In genomic region chr7:119680107-119680506, GRCm38 (mm10) we compare ENCODE assay signal across 40 mouse cellular contexts. TPM values are rescaled to one million over a fixed set of nuclear protein-coding genes. Genes with fewer than 3 reads are reported as not detected.
"Had no signal": no experiment of that assay in that cellular context is flagged by ENCODE, and none has a peak within 500 bp of the region (broad histone marks: within the 10 kb centered on the region; RNA-seq: fewer than 3 reads in every experiment).

No protein-coding gene starts in this region.

- H3K4me3 ChIP-seq: gastrocnemius, adult 2 months; heart, embryonic 10.5 days; heart, embryonic 12.5 days; hindbrain, embryonic 10.5 days; hindbrain, embryonic 12.5 days; intestine, embryonic 15.5 days; layer of hippocampus, adult 2 months; left cerebral cortex, adult 2 months; limb, embryonic 13.5 days; liver, embryonic 13.5 days; liver, embryonic 15.5 days had no signal

- H3K9me3 ChIP-seq: heart, embryonic 10.5 days; heart, embryonic 12.5 days; hindbrain, embryonic 10.5 days; hindbrain, embryonic 12.5 days; intestine, embryonic 15.5 days; limb, embryonic 13.5 days; liver, embryonic 13.5 days; liver, embryonic 15.5 days had no signal

- H3K4me2 ChIP-seq: heart, embryonic 12.5 days; hindbrain, embryonic 12.5 days; hindbrain, embryonic 14.5 days; intestine, embryonic 15.5 days; limb, embryonic 13.5 days; liver, embryonic 11.5 days; liver, embryonic 13.5 days; liver, embryonic 15.5 days had no signal

- H3K4me1 ChIP-seq: heart, embryonic 10.5 days; heart, embryonic 12.5 days; hindbrain, embryonic 10.5 days; hindbrain, embryonic 12.5 days; intestine, embryonic 15.5 days; liver, embryonic 13.5 days; liver, embryonic 15.5 days had no signal

- H3K27ac ChIP-seq: gastrocnemius, adult 2 months; heart, embryonic 10.5 days; hindbrain, embryonic 10.5 days; hindbrain, embryonic 12.5 days; hindbrain, embryonic 14.5 days; intestine, embryonic 15.5 days; layer of hippocampus, adult 2 months; left cerebral cortex, adult 2 months; limb, embryonic 13.5 days; liver, embryonic 13.5 days; liver, embryonic 15.5 days had no signal

- DNase-seq: gastrocnemius, adult 2 months; gastrocnemius, postnatal 10 days; gastrocnemius, postnatal 25 days; heart, adult 18-20 months; heart, postnatal 10 days; heart, postnatal 4 days; kidney, adult 18-20 months; kidney, adult 8-10 months; kidney, postnatal 10 days; kidney, postnatal 25 days; kidney, postnatal 4 days; liver; liver, embryonic 13.5 days had no signal

- ATAC-seq: hindbrain, embryonic 16.5 days; inflammation-experienced regulatory T-cells, adult 6 months; intestine, embryonic 15.5 days; intestine, postnatal 0 days had no signal

- H3K27me3 ChIP-seq: heart, embryonic 12.5 days; hindbrain, embryonic 12.5 days; intestine, embryonic 15.5 days; limb, embryonic 13.5 days; liver, embryonic 13.5 days; liver, embryonic 15.5 days had no signal

- H3K9ac ChIP-seq: heart, embryonic 12.5 days; hindbrain, embryonic 12.5 days; hindbrain, embryonic 14.5 days; intestine, embryonic 15.5 days; limb, embryonic 13.5 days; liver, embryonic 13.5 days; liver, embryonic 15.5 days had no signal

- H3K36me3 ChIP-seq: heart, embryonic 10.5 days; heart, embryonic 12.5 days; hindbrain, embryonic 10.5 days; hindbrain, embryonic 12.5 days; intestine, embryonic 15.5 days; limb, embryonic 13.5 days; liver, embryonic 13.5 days; liver, embryonic 15.5 days had no signal

RNA-seq across cellular contexts. Expression of gene Acsm4, which starts 9.7 kb away (rescaled TPM):
- total RNA-seq: gastrocnemius, adult 2 months; gastrocnemius, postnatal 10 days; gastrocnemius, postnatal 25 days; gastrocnemius, postnatal 4 days; granulocyte monocyte progenitor cell, adult 5-6 weeks; heart, adult 18-20 months; heart, adult 8-10 months; heart, postnatal 10 days; heart, postnatal 25 days; heart, postnatal 4 days; layer of hippocampus, adult 2 months; layer of hippocampus, postnatal 10 days; layer of hippocampus, postnatal 25 days; left cerebral cortex, adult 2 months; left cerebral cortex, postnatal 14 days; left cerebral cortex, postnatal 36 days had no signal
- polyA plus RNA-seq: heart, embryonic 10.5 days; heart, embryonic 12.5 days; heart, embryonic 14.5 days; heart, embryonic 16.5 days; hindbrain, embryonic 10.5 days; hindbrain, embryonic 12.5 days; hindbrain, embryonic 14.5 days; hindbrain, embryonic 16.5 days; inflammation-experienced regulatory T-cells, adult 6 months; intestine, embryonic 15.5 days; intestine, postnatal 0 days; kidney, embryonic 14.5 days; kidney, embryonic 16.5 days; limb, embryonic 11.5 days; limb, embryonic 13.5 days; liver, embryonic 11.5 days; liver, embryonic 13.5 days; liver, embryonic 15.5 days had no signal
